Mouse (Mus musculus): Measurements from ENCODE around the gene Traf2.

Traf2 gene

DNA sequence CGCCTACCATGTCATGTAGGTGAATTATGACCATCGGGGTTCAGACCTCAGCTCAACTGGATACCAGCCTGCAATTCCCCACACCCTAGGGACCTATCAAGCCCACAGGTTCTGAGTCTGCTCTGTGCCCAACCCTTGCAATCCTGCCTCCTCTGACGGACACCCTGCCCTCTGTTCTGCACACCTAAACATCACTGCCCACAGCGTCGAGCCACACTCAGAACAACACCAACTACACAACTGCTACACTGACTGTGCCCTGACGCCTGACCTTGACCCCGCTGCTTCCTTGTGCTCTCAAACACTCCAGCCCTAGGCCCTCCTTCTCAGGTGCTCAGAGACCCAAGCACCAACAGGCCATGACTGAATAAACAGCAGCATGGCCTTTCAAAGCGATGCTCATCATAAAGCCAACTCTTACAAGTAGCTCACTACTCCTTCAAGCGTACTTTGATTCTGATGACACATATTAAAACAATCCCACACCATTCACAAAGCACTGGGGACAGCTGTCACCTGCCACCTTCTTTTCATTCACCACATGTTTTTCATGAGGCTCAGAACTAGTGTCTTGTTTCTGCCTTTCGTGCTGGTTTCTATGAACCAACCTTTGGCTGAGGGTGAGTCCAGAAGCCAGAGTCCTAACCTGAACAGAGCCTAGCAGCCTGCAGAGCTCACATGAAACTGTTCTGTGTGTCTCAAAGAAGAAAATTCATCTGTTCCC, 4.9 kb downstream of the Traf2 start:
- DNase-seq (ENCODE audit: low spot score) = no peak

DNA sequence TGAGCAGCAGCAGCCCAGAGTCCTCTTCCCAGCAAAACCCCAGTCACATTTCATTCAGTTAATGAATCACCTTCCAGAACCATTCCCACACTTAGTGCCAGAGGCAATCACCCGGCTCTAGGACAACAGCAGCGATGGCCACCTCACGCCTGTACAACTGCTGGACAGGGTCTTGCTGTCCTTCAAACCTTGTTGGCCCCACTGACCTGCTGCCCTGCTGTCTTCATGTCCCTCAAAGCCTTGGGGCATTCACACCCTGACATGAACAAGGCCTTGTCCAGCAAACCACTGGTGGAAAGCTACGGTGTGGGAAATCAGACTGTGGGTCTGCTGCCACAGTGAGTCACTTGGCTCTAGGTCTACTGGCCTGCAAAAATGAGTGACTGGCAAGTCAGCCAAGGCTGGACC, 6.2 kb downstream of the Traf2 start:
- DNase-seq (ENCODE audit: low spot score) = no peak

DNA sequence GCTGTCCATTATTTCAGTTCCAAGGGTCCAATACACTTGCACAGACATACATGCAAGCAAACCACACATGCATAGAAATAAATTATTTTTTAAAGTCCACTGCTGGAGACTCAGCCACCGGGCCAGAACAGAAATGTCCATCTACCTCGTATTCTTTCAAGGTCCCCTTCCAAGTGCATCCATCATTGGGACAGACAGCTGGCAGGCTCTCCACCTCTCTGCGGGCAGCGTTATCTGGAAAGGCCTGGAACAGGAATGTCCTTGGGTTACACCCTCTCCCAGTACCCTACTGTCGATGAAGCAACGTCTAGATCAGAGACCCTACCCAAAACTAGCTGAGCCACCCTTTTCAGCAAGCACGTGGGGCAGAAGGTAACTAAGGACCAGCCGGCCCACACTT, 10.2 kb downstream of the Traf2 start:
- no peak for DNase-seq (ENCODE audit: low spot score)

DNA sequence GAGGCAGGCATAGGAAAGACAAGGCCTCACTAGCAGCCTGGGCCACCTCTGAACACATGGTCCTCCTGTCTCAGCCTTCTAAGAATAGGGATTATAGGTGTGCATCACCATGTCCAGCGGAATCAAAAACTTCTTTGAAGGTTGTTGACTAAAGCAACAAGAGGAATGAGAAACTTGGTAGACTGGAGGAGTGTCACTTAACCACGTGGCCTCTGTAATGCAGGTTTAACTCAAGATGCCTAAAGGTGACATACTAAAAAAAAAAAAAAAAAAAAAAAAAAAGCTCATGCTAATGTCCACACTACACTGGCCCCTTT, 11.9 kb downstream of the Traf2 start:
- no peak for DNase-seq (ENCODE audit: low spot score)

DNA sequence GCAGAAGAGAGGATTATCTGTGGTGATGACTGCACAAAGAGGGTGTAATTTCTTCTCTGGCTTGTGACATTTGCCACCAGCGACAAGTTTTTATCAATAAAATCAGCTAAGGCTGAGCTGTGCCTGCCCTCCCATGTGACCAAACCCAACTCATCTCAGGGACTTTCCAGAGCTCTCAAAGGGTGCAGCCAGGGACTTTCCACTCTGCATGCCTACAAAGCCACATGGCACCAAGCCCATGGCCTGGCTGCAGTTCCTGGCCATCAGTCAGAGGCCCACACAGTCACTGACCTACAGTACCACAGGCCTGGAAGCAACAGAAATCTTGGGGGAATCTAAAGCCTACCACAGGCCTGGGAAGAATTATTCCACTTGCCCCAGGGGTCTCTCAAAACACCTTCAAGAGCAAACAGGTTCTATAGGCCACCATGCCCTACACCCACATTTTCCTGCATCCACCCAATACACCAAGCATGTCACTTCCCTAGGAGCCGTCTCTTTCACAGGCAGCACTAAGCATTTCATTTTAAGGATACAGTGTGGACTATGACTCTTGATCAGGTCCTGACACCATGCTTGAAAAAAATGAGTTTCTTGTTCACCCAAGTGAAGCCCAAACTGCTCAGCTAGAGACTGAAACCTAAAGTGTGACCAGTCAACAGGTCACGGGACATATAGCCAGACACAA, 12.4 kb downstream of the Traf2 start:
- peak; percentile 39 for DNase-seq (ENCODE audit: low spot score)

DNA sequence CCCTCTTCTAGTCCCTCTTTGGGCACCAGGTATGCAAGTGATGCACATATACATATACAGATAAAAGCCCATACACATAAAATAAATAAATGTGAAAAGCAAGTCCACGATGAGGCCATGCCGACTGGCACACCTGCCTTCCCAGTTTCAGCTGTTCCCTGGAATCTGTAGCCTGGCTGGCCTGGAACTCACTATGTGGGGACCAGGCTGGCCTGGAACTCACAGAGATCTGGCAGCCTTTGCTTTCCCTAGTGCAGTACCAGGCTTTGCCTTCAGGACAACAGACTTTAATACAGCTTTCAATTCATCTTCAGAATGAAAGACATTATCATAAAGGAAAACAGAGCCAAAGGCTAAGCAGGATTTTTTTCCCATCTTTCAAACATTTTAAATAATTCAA, 13.0 kb downstream of the Traf2 start:
- DNase-seq (ENCODE audit: low spot score) = no peak

DNA sequence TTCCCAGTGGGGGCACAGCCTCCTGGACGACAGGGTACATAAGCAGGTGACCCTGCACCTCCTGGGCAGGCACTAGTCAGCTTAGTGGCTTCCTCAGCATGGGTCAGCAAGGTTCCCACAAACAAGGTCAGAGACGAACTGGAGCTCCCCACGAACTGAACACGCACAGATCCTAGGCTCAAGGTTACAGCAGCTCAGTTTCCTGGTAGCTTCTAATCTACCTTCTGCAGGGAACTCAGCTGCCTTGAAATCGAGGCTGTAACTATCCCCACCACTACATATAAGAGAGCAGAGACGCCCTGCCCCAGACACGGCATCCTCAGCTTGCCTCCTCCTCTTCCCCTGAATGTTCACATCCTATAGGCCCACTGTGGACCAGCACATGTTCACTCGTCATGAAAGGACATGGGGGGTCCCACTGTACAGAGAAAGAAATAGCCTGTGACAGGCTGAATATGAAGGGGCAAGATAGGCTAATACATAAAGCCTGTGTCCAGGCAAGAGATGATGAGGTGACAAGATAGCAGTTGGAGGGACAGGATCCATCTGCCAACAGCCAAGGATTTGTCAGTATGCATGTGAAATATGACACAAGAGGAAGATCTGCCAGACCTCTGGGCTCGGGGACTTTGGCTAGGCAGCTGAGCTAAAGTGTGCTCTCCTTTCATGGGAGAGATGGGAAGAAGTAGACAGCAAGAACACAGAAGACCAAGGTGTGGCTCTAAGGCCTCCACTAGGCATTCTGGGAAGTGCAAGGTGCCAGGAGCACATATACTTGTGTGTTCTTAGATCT, 20.0 kb downstream of the Traf2 start:
- no peak for DNase-seq (ENCODE audit: low spot score)

DNA sequence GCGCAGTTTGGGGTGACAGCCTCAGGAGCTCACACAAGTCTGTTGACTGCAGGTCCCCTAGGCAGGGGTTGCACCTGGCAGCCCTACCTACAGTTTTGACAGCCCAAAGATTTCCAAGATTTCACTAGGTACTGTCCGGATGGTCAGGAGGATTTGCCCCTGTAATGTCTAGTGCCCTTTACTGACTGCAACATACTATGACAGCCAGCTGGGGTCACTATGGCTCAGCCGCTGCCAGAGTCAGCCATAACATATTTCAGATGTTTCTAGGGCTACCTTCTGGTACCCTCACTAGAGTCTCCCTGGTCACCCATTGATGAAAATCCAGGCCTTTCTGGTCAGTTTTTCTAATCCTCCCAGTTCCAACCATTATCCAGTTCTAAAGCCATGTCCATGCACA, 36.8 kb downstream of the Traf2 start:
- DNase-seq (ENCODE audit: low spot score) = no peak

DNA sequence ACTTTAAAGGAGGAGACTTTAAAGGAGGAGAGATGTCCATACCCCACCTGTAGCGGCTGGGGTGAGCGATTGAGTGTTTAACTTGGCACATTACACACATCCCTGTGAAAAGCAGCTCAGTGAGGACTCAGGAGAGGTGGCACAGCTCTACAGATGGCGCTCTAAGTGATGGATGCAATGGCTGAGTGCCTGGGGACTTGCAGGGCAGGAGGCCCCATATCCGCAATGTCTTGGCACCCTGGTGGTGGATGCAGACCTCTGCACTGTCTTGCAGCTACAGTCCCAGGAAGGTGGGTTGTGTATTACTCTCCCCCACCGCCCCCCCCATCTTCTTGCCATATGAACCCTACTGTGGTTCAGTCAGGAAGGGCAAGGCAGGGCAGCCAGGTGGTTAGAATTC, 39.8 kb downstream of the Traf2 start:
- DNase-seq (ENCODE audit: low spot score) = no peak

DNA sequence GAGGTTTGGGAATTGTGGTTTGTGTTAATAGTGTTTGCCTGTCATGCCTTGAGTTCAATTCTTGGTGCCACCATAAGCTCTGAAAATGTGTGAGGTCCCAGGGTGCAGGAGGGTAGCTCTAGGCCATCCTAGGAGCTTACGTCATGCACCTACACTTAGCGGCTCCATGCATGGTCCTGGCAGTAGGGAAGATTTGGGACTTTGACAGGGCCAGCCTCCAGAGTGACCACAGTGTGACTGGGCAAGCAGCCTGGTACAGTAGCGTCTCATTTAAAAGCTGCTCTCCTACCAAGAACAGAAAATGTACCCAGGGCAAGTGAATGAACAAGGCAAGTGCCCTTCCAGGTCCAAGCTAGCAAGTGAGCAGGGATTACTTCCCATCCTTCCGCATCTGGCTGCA, 40.9 kb downstream of the Traf2 start:
- no peak for DNase-seq (ENCODE audit: low spot score)

DNA sequence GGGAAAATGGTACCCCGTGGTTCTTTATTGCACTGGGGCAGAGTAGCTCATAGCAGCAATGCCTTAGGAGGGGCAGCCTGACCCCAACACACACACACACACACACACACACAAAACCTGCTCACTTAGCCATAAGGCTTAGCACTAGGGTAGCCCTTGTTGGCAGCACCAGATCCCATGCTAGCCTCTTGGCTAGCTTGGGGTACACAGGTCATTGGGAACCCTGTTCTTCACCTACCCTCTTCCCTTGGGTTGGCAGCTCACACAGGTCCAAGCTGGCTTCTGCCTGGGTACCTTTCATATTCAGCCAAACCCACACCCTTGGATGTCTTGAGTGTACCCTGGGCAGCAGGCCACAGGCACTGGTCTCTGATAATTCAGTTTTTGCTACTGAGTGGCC, 41.7 kb downstream of the Traf2 start:
- DNase-seq (ENCODE audit: low spot score) = no peak

DNA sequence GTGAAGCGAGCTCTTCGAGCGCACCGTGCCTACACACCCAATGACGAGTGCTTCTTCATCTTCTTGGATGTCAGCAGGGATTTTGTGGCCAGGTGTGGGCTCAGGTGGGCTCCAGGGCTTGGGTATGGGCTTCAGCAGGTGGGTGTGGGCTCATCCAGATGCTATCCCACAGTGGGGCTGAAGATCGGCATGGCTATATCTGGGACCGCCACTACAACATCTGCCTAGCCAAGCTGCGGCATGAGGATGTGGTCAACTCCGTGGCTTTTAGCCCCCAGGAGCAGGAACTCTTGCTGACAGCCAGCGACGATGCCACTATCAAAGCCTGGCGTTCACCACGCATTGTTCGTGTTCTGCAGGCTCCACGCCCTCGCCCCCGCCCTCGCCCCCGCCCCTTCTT, 42.2 kb downstream of the Traf2 start:
- no peak for DNase-seq (ENCODE audit: low spot score)

DNA sequence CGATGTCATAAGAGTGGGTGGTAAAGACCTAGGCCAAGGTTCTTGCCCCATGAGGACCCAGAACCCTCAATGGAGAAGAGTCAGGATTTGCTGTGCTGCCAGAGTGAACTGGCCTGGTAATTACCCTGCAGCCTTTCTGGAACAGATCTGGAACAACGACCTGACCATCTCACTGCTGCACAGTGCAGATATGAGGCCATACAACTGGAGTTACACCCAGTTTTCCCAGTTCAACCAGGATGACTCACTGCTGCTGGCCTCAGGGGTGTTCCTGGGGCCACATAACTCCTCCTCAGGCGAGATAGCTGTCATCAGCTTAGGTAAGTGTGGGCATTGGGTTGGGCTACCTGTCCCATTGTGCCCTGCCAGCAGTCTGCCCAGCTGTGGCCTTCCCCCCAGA, 44.0 kb downstream of the Traf2 start:
- no peak for DNase-seq (ENCODE audit: low spot score)

DNA sequence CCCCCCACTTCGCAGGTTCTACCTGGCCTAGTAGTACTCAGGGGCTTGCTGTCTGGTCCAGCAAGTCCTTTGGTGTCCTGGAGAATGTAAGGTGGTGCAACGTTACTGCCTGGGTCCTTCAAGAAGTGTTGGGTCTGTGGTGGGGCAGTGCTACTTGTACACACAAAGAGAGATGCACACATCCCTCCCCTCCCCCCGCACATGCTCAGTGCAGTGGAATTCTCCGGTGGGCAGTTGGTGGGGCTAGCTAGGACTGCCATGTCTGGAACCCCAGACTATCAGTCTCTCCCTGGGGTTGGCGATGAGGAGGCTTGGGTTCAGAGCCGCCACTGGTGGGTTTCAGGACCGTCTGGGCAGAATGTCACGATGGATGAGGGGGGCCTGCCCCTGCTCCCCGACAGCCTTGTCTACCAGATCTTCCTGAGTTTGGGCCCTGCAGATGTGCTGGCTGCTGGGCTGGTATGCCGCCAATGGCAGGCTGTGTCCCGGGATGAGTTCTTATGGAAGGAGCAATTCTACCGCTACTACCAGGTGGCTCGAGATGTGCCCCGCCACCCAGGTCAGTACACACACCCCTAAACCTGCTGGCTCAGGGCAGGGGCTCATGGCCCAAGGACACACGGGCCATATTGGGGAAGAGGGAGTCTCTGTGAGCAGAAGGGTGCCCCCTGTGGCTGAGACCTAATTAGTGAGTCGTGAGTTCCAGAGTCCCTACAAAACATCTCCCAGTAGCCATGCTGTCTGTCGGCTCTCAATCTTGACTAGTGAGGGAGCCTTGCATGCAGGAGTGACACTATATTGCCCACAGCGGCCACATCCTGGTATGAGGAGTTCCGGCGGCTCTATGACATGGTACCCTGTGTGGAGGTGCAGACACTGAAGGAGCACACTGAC, 44.9 kb downstream of the Traf2 start, which contains the start of gene C8g:
TSS of gene C8g (minus strand) at position 127 of the 894 bp plus-strand sequence.
- no peak for DNase-seq (ENCODE audit: low spot score)

DNA sequence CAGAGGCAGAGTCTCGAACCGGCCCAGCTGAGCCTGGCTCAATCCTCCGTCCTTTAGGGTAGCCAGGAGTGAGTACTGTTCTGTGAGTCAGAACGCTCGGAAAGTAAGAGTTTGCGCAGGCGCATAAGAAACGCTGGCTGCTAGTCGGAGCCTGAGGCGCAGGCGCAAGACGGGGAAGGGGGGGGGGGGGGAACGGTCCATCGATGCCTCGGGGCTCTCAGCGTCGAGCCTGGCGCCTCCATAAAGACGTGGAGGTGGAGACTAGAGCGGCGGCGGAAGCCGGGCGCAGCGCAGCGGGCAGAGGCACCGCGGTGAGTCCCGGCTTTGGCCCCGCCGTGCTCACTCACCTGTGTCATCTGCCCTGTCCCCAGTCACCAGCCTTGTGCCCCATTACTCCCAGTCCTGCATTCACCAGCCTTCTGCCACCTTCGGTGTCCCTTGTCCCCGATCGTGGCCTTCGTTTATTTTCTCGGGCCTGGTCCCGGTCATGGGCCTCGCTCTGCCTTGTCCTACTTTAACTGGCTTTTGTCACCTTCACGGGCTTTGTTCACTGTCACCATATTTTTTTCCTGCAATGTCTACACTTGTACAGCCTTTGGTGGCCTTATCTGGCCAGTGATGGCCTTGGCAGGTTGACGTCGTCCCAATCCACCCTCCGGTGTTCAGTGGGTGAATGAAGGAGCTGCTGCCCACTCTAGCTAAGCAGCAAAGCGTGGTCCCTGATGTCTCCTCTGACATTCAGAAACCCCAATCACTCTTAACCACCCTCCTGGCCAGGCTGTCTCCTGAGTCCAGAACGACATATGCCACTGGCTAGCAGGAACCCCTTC, 45.9 kb downstream of the Traf2 start, which contains the start of gene Fbxw5:
TSS of gene Fbxw5 (plus strand) at position 175 of the 830 bp plus-strand sequence.
- peak; percentile 62 for DNase-seq (ENCODE audit: low spot score)

DNA sequence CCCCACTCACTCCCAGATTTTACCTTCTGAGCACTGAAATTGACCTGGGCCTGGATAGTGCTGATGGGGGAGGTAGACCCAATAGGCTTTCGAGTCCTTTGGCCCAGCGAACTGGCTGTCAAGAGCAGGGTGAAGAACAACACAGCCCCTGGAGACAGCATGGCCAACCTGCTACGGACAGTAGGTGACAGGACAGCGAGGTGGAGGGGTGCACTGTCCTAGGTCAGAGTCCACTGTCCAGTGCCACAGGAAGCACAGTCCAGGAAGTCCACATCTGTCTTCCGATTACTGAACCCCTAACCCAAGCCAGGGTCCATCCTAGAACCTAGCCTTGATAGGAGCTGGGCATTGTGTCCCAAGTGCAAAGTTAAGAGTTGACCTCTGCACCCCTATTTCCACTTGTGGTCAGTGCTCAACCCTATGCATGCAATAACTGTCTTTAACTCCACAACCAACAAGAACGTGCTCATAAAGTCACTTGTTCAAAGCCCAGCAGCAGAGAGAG, 46.6 kb downstream of the Traf2 start:
- DNase-seq (ENCODE audit: low spot score) = no peak

DNA sequence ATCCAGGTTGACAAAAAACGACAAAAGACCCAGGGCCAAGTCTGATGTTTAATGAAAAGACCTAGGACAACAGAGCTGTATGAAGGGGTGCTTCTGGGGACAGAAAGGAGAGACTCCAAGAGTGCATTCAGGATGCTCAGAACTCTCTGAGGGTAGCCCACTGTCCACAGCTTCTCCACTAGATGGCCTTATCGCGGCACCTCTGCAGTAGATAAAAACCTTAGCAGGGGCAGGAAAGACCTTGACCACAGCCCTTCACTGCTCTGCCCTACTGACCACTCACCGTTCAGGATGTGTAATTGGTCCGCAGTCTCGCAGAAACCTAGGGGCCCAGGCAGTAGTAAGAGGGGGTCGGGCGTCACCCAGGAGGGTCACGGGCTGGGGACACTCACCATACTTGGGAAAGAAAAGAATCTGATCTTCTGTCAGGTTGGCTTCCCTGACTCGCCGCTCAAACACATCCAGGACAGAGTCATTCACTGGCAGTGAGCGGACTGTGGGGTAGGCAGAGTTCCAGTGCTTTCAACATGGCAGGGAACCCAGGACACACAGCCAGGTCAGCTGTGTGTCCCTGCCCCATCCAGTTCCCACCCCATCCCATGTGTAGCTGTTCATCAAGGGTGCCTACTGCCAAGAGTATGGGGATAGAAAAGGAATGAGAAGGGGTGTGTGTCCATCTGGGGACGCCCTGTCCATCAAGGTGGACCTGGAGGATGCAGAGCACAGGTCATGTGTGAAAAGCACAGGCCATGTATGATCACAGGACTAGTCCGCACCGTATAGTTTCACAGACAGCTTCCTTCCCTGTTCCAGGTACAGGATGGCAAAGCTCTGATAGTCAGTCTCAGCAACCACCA, 47.9 kb downstream of the Traf2 start:
- DNase-seq (ENCODE audit: low spot score) = no peak

DNA sequence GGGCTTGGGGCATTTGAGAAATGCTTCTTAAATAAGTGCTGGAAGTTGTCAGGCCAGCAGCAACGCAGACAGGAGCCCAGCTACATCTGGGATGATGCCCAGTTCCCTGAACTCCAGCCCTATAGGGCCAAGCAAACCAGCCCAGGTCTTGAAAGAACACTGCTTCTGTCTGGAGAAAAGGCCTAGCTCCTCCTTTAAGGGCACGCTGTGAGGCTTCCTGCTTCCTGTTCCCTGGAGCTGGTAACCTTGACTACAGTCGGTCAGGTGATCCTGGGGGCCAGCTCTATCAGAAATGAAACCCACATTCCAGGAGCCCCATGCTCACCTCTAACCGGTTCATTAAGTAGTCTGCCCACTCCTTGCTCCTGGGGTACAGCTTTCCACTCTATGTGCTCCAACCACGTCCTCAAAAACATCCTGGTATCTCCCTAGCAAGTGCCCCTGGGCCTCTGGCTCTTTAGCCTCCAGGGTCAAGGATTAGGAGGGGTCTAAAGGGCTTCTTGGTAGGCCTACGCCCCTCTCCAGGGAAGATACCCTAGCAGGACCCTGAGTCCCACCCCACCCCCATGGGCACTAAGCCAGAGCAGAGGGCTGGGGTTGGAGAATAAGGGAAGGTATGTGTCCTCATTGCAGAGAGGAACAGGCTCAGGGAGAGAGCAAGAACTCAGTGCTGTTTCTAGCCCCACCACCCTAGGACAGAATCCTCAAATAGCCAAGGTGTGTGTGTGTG, 48.7 kb downstream of the Traf2 start:
- no peak for DNase-seq (ENCODE audit: low spot score)

DNA sequence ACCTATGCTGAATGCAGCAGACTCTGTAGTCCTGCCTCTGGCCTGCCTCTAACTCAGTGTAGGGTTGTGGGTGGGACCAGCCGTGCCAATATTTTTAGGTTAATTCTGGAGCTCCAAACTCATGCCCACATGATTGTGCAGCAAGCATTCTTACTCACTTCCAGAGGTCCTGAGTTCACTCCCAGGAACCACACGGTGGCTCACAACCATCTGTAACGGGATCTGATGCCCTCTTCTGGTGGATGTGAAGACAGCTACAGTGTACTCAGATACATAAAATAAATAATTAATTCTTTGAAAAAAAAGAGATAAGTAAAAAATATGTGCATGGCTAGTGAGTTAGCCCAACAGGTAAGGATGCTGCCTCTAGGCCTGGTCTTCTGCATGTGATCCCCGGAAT, 50.3 kb downstream of the Traf2 start:
- no peak for DNase-seq (ENCODE audit: low spot score)
